Mouse (Mus musculus): ENCODE measurements around the gene Rpl10. TPM values are rescaled to one million over a fixed set of nuclear protein-coding genes. Genes with fewer than 3 reads are reported as not detected.

Rpl10 gene
- total and polyA plus RNA-seq, 2 experiments from 2014 or later = 408 to 2,035 TPM

DNA sequence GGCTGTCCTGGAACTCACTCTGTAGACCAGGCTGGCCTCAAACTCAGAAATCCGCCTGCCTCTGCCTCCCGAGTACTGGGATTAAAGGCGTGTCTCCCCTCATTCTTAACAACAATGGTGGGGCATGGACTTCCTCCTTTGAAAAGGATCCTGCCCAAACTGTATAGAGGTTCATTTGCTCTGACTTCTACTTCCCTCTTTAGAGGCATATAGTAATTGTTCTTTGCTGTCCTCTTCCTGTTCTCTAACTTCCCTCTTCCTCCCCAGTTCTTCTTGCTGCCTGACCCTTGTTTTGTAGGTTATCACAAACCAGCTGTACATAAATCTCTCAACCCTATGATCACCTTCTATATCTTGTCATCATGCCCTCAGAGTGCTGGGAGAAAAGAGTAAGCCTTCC, 29.1 kb downstream of the Rpl10 start:
- WGBS = 65% methylated on average over 3 of the region's 3 CpGs
- TF ChIP-seq CTCF (IDR thresholded peaks at IDR 0.05) = no peak
- no peak for ATAC-seq (ENCODE audit: low FRiP score)

GRCm38 (mm10) chrX:74304867-74305700, 34.5 kb downstream of the Rpl10 start, which contains the start of gene Gdi1:
Gene Gdi1 (plus strand): TSS chrX:74304998.
- H3K4me1 ChIP-seq (ENCODE audit: insufficient read depth, low read length) = no peaks in the 10 kb centered on the region

More for the DNA sequence above, 29.1 kb downstream of the Rpl10 start:
- no peak overlapping the region for H3K9ac ChIP-seq (replicated peaks; ENCODE audit: low read length, poor library complexity, severe bottlenecking)
- H3K9me3 ChIP-seq (ENCODE audit: low read length) = 0 out of 2 replicates have a peak, but pooled peaks cover 3% of the 10 kb centered on the region
- H3K36me3 ChIP-seq (ENCODE audit: insufficient read depth, low read length) = no peaks in the 10 kb centered on the region
- no peak overlapping the region for H3K27ac ChIP-seq (ENCODE audit: low read depth, low read length)
- no peak overlapping the region for H3K4me2 ChIP-seq (ENCODE audit: low read depth, low read length, poor library complexity, severe bottlenecking)
- no peaks in the 10 kb centered on the region for H3K27me3 ChIP-seq (ENCODE audit: insufficient read depth, low read length)
- DNase-seq (ENCODE audit: low spot score) = no peak
- no peaks in the 10 kb centered on the region for H3K4me1 ChIP-seq (ENCODE audit: insufficient read depth, low read length)
- no peak overlapping the region for H3K4me3 ChIP-seq (ENCODE audit: low read depth, low read length)

DNA sequence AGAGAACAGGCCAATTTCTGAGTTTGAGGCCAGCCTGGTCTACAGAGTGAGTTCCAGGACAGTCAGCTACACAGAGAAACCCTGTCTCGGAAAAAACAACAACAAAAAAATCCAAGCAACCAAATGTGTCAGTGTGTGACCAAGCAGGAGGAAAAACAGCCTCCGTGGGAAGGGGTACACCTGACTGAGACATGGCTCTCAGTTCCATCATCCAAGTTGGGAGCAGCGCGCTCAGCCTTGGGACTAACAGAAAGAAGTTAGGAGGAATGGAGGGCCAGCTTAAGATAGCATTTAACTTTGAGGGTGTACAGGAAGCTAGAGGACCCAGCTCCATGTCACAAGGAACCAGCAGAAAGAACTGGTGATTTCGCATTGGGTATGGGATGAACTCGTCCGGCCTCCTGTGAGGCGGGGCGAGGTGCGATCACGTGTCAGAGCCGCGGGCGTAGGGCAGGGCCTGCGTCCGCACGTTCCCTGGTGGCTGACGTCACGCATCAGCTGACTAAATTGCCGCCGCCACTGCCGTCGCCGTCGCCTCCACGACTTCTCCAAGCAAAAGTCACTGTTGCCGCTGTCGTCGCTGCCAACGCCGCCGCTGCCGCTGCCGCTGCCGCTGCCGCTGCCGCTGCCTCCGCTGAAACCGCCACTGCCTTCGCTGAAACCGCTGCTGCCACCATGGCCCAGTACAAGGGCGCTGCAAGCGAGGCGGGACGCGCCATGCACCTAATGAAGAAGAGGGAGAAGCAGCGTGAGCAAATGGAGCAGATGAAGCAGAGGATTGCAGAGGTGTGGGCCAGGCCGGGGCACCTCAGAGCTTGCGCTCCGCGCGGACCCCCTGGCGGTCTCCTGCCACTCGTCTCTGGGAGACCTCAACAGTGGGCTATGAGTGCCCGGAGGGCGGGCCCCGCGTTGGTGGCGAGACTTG, 42.2 kb downstream of the Rpl10 start, which contains the start of gene Fam50a:
Gene Fam50a (plus strand): TSS at position 494 of the 925 bp plus-strand sequence.
- Histone ChIP-seq H3K4me2 (ENCODE audit: low read depth, low read length, poor library complexity, severe bottlenecking) (peak within 1 kb of the TSS; percentile 59), H3K9me3 (ENCODE audit: low read length) (no peaks in the 10 kb centered on the region), H3K4me3 (ENCODE audit: low read depth, low read length) (peak within 1 kb of the TSS; percentile 52), H3K27me3 (ENCODE audit: insufficient read depth, low read length) (no peaks in the 10 kb centered on the region), H3K4me1 (ENCODE audit: insufficient read depth, low read length) (no peaks in the 10 kb centered on the region), H3K36me3 (ENCODE audit: insufficient read depth, low read length) (peaks cover 6% of the 10 kb centered on the region; the same call in 1 of the 2 replicates), H3K27ac (ENCODE audit: low read depth, low read length) (peak within 1 kb of the TSS; percentile 79), H3K9ac (replicated peaks; ENCODE audit: low read length, poor library complexity, severe bottlenecking) (peak within 1 kb of the TSS; percentile 55)
- DNase-seq (ENCODE audit: low spot score) = peak; percentile 93
- WGBS = 25% methylated on average over 57 of the region's 59 CpGs
- no peak for TF ChIP-seq CTCF (IDR thresholded peaks at IDR 0.05)
- ATAC-seq (ENCODE audit: low FRiP score) = peak; percentile 95

More at GRCm38 (mm10) chrX:74304867-74305700, 34.5 kb downstream of the Rpl10 start, which contains the start of gene Gdi1:
- Histone ChIP-seq H3K36me3 (ENCODE audit: insufficient read depth, low read length) (peaks cover 4% of the 10 kb centered on the region; the same call in 1 of the 2 replicates), H3K9ac (replicated peaks; ENCODE audit: low read length, poor library complexity, severe bottlenecking) (peak within 1 kb of the TSS; percentile 72), H3K27me3 (ENCODE audit: insufficient read depth, low read length) (no peaks in the 10 kb centered on the region), H3K27ac (ENCODE audit: low read depth, low read length) (peak within 1 kb of the TSS; percentile 91), H3K9me3 (ENCODE audit: low read length) (no peaks in the 10 kb centered on the region), H3K4me3 (ENCODE audit: low read depth, low read length) (peak within 1 kb of the TSS; percentile 46), H3K4me2 (ENCODE audit: low read depth, low read length, poor library complexity, severe bottlenecking) (peak within 1 kb of the TSS; percentile 64)
- 18% methylated on average over 39 of the region's 41 CpGs for WGBS
- peak; percentile 79 for DNase-seq (ENCODE audit: low spot score)
- peak; percentile 45 for TF ChIP-seq CTCF (IDR thresholded peaks at IDR 0.05)
- peak; percentile 87 for ATAC-seq (ENCODE audit: low FRiP score)

Small RNA genes lying within 50 kb of the gene (microRNA-seq; reads per million reads assigned to microRNA genes)
- gene Mir7091 (ENCODE audit: borderline number of aligned reads) (not detected), gene Mir7092 (ENCODE audit: borderline number of aligned reads) (not detected)

Other genes with a start within 250 kb of the Rpl10 start
- 57.2 and 59.1 TPM in 2 replicates for gene Irak1, start 246.9 kb upstream of the Rpl10 start, total RNA-seq (2014; rRNA removed)
- 33.5 and 35.6 TPM in 2 replicates for gene Irak1, start 246.9 kb upstream of the Rpl10 start, polyA plus RNA-seq (2015; fragmentation: Nextera tagmentation; extraction: Ambion mirVana)
- not detected in 2 replicates for gene Opn1mw, start 143.3 kb upstream of the Rpl10 start, total RNA-seq (2014; rRNA removed)
- not detected in 2 replicates for gene Opn1mw, start 143.3 kb upstream of the Rpl10 start, polyA plus RNA-seq (2015; fragmentation: Nextera tagmentation; extraction: Ambion mirVana)
- 84.7 and 100 TPM in 2 replicates for gene Mecp2, start 135.4 kb upstream of the Rpl10 start, total RNA-seq (2014; rRNA removed)
- 10.6 and 12.3 TPM in 2 replicates for gene Mecp2, start 135.4 kb upstream of the Rpl10 start, polyA plus RNA-seq (2015; fragmentation: Nextera tagmentation; extraction: Ambion mirVana)
- not detected in 2 replicates for gene Tex28, start 103.0 kb upstream of the Rpl10 start, total RNA-seq (2014; rRNA removed)
- not detected in 2 replicates for gene Tex28, start 103.0 kb upstream of the Rpl10 start, polyA plus RNA-seq (2015; fragmentation: Nextera tagmentation; extraction: Ambion mirVana)
- not detected in 2 replicates for gene Tktl1, start 93.6 kb upstream of the Rpl10 start, total RNA-seq (2014; rRNA removed)
- gene Tktl1, start 93.6 kb upstream of the Rpl10 start, polyA plus RNA-seq (2015; fragmentation: Nextera tagmentation; extraction: Ambion mirVana) = 0.06 TPM in 1 of 2 replicates, not detected in the other
- gene Flna, start 21.0 kb upstream of the Rpl10 start, total RNA-seq (2014; rRNA removed) = 219 and 282 TPM in 2 replicates
- gene Flna, start 21.0 kb upstream of the Rpl10 start, polyA plus RNA-seq (2015; fragmentation: Nextera tagmentation; extraction: Ambion mirVana) = 52.8 and 54.8 TPM in 2 replicates
- 58.0 and 70.0 TPM in 2 replicates for gene Emd, start 16.1 kb upstream of the Rpl10 start, total RNA-seq (2014; rRNA removed)
- 16.3 and 18.2 TPM in 2 replicates for gene Emd, start 16.1 kb upstream of the Rpl10 start, polyA plus RNA-seq (2015; fragmentation: Nextera tagmentation; extraction: Ambion mirVana)
- 44.4 and 49.2 TPM in 2 replicates for gene Taz, start 11.1 kb downstream of the Rpl10 start, total RNA-seq (2014; rRNA removed)
- gene Taz, start 11.1 kb downstream of the Rpl10 start, polyA plus RNA-seq (2015; fragmentation: Nextera tagmentation; extraction: Ambion mirVana) = 65.9 and 69.8 TPM in 2 replicates
- gene Dnase1l1, start 11.5 kb downstream of the Rpl10 start, total RNA-seq (2014; rRNA removed) = 3.8 and 7.5 TPM in 2 replicates
- 3.0 and 3.3 TPM in 2 replicates for gene Dnase1l1, start 11.5 kb downstream of the Rpl10 start, polyA plus RNA-seq (2015; fragmentation: Nextera tagmentation; extraction: Ambion mirVana)
- gene Atp6ap1, start 26.3 kb downstream of the Rpl10 start, total RNA-seq (2014; rRNA removed) = 307 and 359 TPM in 2 replicates
- gene Atp6ap1, start 26.3 kb downstream of the Rpl10 start, polyA plus RNA-seq (2015; fragmentation: Nextera tagmentation; extraction: Ambion mirVana) = 371 and 388 TPM in 2 replicates
- 344 and 530 TPM in 2 replicates for gene Gdi1, start 34.2 kb downstream of the Rpl10 start, total RNA-seq (2014; rRNA removed)
- 951 and 960 TPM in 2 replicates for gene Gdi1, start 34.2 kb downstream of the Rpl10 start, polyA plus RNA-seq (2015; fragmentation: Nextera tagmentation; extraction: Ambion mirVana)
- 9.3 and 9.4 TPM in 2 replicates for gene Fam50a, start 42.2 kb downstream of the Rpl10 start, total RNA-seq (2014; rRNA removed)
- 55.5 and 57.2 TPM in 2 replicates for gene Fam50a, start 42.2 kb downstream of the Rpl10 start, polyA plus RNA-seq (2015; fragmentation: Nextera tagmentation; extraction: Ambion mirVana)
- 144 and 167 TPM in 2 replicates for gene Plxna3, start 58.3 kb downstream of the Rpl10 start, total RNA-seq (2014; rRNA removed)
- 28.6 and 28.9 TPM in 2 replicates for gene Plxna3, start 58.3 kb downstream of the Rpl10 start, polyA plus RNA-seq (2015; fragmentation: Nextera tagmentation; extraction: Ambion mirVana)
- 40.2 and 67.1 TPM in 2 replicates for gene Lage3, start 82.8 kb downstream of the Rpl10 start, total RNA-seq (2014; rRNA removed)
- 62.0 and 65.8 TPM in 2 replicates for gene Lage3, start 82.8 kb downstream of the Rpl10 start, polyA plus RNA-seq (2015; fragmentation: Nextera tagmentation; extraction: Ambion mirVana)
- 46.3 and 53.6 TPM in 2 replicates for gene Ubl4a, start 102.4 kb downstream of the Rpl10 start, total RNA-seq (2014; rRNA removed)
- gene Ubl4a, start 102.4 kb downstream of the Rpl10 start, polyA plus RNA-seq (2015; fragmentation: Nextera tagmentation; extraction: Ambion mirVana) = 67.1 and 75.0 TPM in 2 replicates
- 6.2 and 9.4 TPM in 2 replicates for gene Slc10a3, start 102.5 kb downstream of the Rpl10 start, total RNA-seq (2014; rRNA removed)
- gene Slc10a3, start 102.5 kb downstream of the Rpl10 start, polyA plus RNA-seq (2015; fragmentation: Nextera tagmentation; extraction: Ambion mirVana) = 6.1 and 6.9 TPM in 2 replicates
- 23.6 and 29.9 TPM in 2 replicates for gene Fam3a, start 122.5 kb downstream of the Rpl10 start, total RNA-seq (2014; rRNA removed)
- gene Fam3a, start 122.5 kb downstream of the Rpl10 start, polyA plus RNA-seq (2015; fragmentation: Nextera tagmentation; extraction: Ambion mirVana) = 31.2 and 33.4 TPM in 2 replicates
- gene Ikbkg, start 122.5 kb downstream of the Rpl10 start, total RNA-seq (2014; rRNA removed) = 20.4 and 24.7 TPM in 2 replicates
- 11.5 and 12.4 TPM in 2 replicates for gene Ikbkg, start 122.5 kb downstream of the Rpl10 start, polyA plus RNA-seq (2015; fragmentation: Nextera tagmentation; extraction: Ambion mirVana)
- 51.3 and 55.6 TPM in 2 replicates for gene G6pdx, start 158.4 kb downstream of the Rpl10 start, total RNA-seq (2014; rRNA removed)
- gene G6pdx, start 158.4 kb downstream of the Rpl10 start, polyA plus RNA-seq (2015; fragmentation: Nextera tagmentation; extraction: Ambion mirVana) = 40.2 and 41.8 TPM in 2 replicates
- gene Gm6880, start 210.6 kb downstream of the Rpl10 start, total RNA-seq (2014; rRNA removed) = not detected in 2 replicates
- gene Gm6880, start 210.6 kb downstream of the Rpl10 start, polyA plus RNA-seq (2015; fragmentation: Nextera tagmentation; extraction: Ambion mirVana) = 0.28 TPM in 1 of 2 replicates, not detected in the other

Measured in midbrain, postnatal 0 days (tissue).